Mouse (Mus musculus) myocyte (in vitro differentiated cells): ENCODE measurements around the gene Ucn. TPM values are rescaled to one million over a fixed set of nuclear protein-coding genes. Genes with fewer than 3 reads are reported as not detected.
A peak's percentile ranks its signal among the peaks of the same experiment; 100 is the strongest.

ENCODE experiments used
- H3K27me3 ChIP-seq: one replicate; pipeline ENCODE4 v1.6.1; 2011; ENCODE audit not compliant: control insufficient read depth, insufficient read depth, insufficient read length
- H3K36me3 ChIP-seq: one replicate; pipeline ENCODE4 v1.6.1; 2011; ENCODE audit not compliant: control insufficient read depth, insufficient read depth
- H3K4me2 ChIP-seq: one replicate; pipeline ENCODE4 v1.6.1; 2011; ENCODE audit warnings: low read depth, control low read depth
- H3K4me3 ChIP-seq: one replicate; pipeline ENCODE4 v1.5.1; 2011; ENCODE audit warnings: mild to moderate bottlenecking, control low read depth, moderate library complexity
- H3K79me2 ChIP-seq: one replicate; pipeline ENCODE4 v1.6.1; 2011; ENCODE audit not compliant: control insufficient read depth, insufficient read depth
- H3ac ChIP-seq: one replicate; pipeline ENCODE4 v1.6.1; 2011; ENCODE audit not compliant: control insufficient read depth, insufficient read length
- CEBPB ChIP-seq: IDR thresholded peaks from 2 replicates; pipeline ENCODE4 v1.6.1; 2011; ENCODE audit warnings: mild to moderate bottlenecking, moderate library complexity; ENCODE audit not compliant: poor library complexity, insufficient read depth, severe bottlenecking
- E2F4 ChIP-seq: IDR thresholded peaks from one replicate; pipeline ENCODE4 v1.6.1; 2011; ENCODE audit warnings: mild to moderate bottlenecking, control low read depth, moderate library complexity; ENCODE audit not compliant: insufficient read depth
- MAX ChIP-seq: IDR thresholded peaks from one replicate; pipeline ENCODE4 v1.6.1; 2011; ENCODE audit warnings: low read depth, mild to moderate bottlenecking, control low read depth
- MYOD1 ChIP-seq, 3 experiments: IDR thresholded peaks; one replicate each; pipeline ENCODE4 v1.6.1; 2011; ENCODE audit warnings: control low read depth in 2 of 3, low read depth in 2 of 3, mild to moderate bottlenecking in 2 of 3, moderate library complexity in 1 of 3; ENCODE audit not compliant: insufficient read length in 2 of 3, control insufficient read depth in 1 of 3
- MYOG ChIP-seq, 3 experiments: IDR thresholded peaks; one replicate each; pipeline ENCODE4 v1.6.1; 2011; ENCODE audit warnings: control low read depth in 2 of 3, low read depth in 2 of 3, mild to moderate bottlenecking in 2 of 3; ENCODE audit not compliant: insufficient read length in 2 of 3, control insufficient read depth in 1 of 3, insufficient read depth in 1 of 3
- POLR2A ChIP-seq: IDR thresholded peaks from one replicate; pipeline ENCODE4 v1.6.1; 2011; ENCODE audit warnings: low read depth, mild to moderate bottlenecking, control low read depth, moderate library complexity; ENCODE audit not compliant: insufficient read length
- POLR2AphosphoS2 ChIP-seq: IDR thresholded peaks from one replicate; pipeline ENCODE4 v1.6.1; 2011; ENCODE audit warnings: low read depth, control low read depth; ENCODE audit not compliant: insufficient read length
- TCF3 ChIP-seq: IDR thresholded peaks from one replicate; pipeline ENCODE4 v1.6.1; 2011; ENCODE audit warnings: low read depth, control low read depth; ENCODE audit not compliant: insufficient read length
- USF1 ChIP-seq: IDR thresholded peaks from one replicate; pipeline ENCODE4 v1.6.1; 2011; ENCODE audit warnings: low read depth, mild to moderate bottlenecking, control low read depth, moderate library complexity
- polyA plus RNA-seq: library from polyadenylated mRNA; unstranded; fragments of >200 nt; fragmentation: generic; extraction: Trizol; gene quantifications from one replicate; pipeline ENCODE4 v1.2.1, GENCODE M21; 2012; ENCODE audit warnings: missing spikeins

Ucn gene
- polyA plus RNA-seq, 1 experiment = 0.78 TPM

- Histone ChIP-seq H3ac (no peak overlapping the region), H3K27me3 (peaks cover 55% of the 10 kb centered on the region)
Observed at GRCm38 (mm10) chr5:31092231-31092975, 46.2 kb downstream of the Ucn start.

More at GRCm38 (mm10) chr5:31092231-31092975, 46.2 kb downstream of the Ucn start:
- no peaks in the 10 kb centered on the region for H3K36me3 ChIP-seq
- H3K4me3 ChIP-seq = no peak overlapping the region
- H3K79me2 ChIP-seq = no peaks in the 10 kb centered on the region
- peak overlapping the region; percentile 78 for H3K4me2 ChIP-seq
- TF ChIP-seq CEBPB = no peak
- no peak for TF ChIP-seq POLR2A
- no peak for TF ChIP-seq POLR2AphosphoS2
- TF ChIP-seq MYOG (IDR thresholded peaks at IDR 0.05; ENCODE audit: control insufficient read depth in 1 of 3, insufficient read depth in 1 of 3, insufficient read length in 2 of 3, low read depth in 2 of 3) = no peak
- no peak for TF ChIP-seq MAX
- peak in 1 of 3 experiments; percentile 48 for TF ChIP-seq MYOD1 (IDR thresholded peaks at IDR 0.05; ENCODE audit: control insufficient read depth in 1 of 3, insufficient read length in 2 of 3, low read depth in 2 of 3)
- no peak for TF ChIP-seq TCF3
- TF ChIP-seq E2F4 = no peak
- no peak for TF ChIP-seq USF1

Other genes with a start within 250 kb of the Ucn start
- gene Ost4, start 231.0 kb downstream of the Ucn start, polyA plus RNA-seq = 262 TPM
- gene Emilin1, start 225.4 kb downstream of the Ucn start, polyA plus RNA-seq = 25.8 TPM
- 16.6 TPM for gene Khk, start 217.4 kb downstream of the Ucn start, polyA plus RNA-seq
- gene Cgref1, start 193.2 kb downstream of the Ucn start, polyA plus RNA-seq = 26.2 TPM
- 158 TPM for gene Preb, start 178.5 kb downstream of the Ucn start, polyA plus RNA-seq
- 0.62 TPM for gene Tcf23, start 170.2 kb downstream of the Ucn start, polyA plus RNA-seq
- gene Atraid, start 90.5 kb downstream of the Ucn start, polyA plus RNA-seq = 143 TPM
- gene Slc5a6, start 89.9 kb downstream of the Ucn start, polyA plus RNA-seq = 11.1 TPM
- gene Cad, start 84.0 kb downstream of the Ucn start, polyA plus RNA-seq = 31.5 TPM
- gene Dnajc5g, start 32.5 kb downstream of the Ucn start, polyA plus RNA-seq = not detected
- gene Slc30a3, start 30.6 kb downstream of the Ucn start, polyA plus RNA-seq = 0.19 TPM
- gene Trim54, start 22.1 kb downstream of the Ucn start, polyA plus RNA-seq = 110 TPM
- gene Mpv17, start 15.4 kb upstream of the Ucn start, polyA plus RNA-seq = 35.8 TPM
- gene Gm29609, start 41.1 kb upstream of the Ucn start, polyA plus RNA-seq = 2.6 TPM
- gene Gtf3c2, start 41.3 kb upstream of the Ucn start, polyA plus RNA-seq = 24.9 TPM
- gene Snx17, start 54.4 kb upstream of the Ucn start, polyA plus RNA-seq = 138 TPM
- gene Eif2b4, start 54.6 kb upstream of the Ucn start, polyA plus RNA-seq = 60.2 TPM
- 25.6 TPM for gene Zfp513, start 63.5 kb upstream of the Ucn start, polyA plus RNA-seq
- 89.3 TPM for gene Ppm1g, start 81.9 kb upstream of the Ucn start, polyA plus RNA-seq
- gene Nrbp1, start 102.0 kb upstream of the Ucn start, polyA plus RNA-seq = 87.9 TPM
- not detected for gene Gm9970, start 102.4 kb upstream of the Ucn start, polyA plus RNA-seq
- 2.1 TPM for gene Krtcap3, start 112.9 kb upstream of the Ucn start, polyA plus RNA-seq
- gene Ift172, start 152.3 kb upstream of the Ucn start, polyA plus RNA-seq = 22.5 TPM
- 4.9 TPM for gene Fndc4, start 157.3 kb upstream of the Ucn start, polyA plus RNA-seq
- 0.16 TPM for gene Gckr, start 158.6 kb upstream of the Ucn start, polyA plus RNA-seq